In the genomic region with DNA sequence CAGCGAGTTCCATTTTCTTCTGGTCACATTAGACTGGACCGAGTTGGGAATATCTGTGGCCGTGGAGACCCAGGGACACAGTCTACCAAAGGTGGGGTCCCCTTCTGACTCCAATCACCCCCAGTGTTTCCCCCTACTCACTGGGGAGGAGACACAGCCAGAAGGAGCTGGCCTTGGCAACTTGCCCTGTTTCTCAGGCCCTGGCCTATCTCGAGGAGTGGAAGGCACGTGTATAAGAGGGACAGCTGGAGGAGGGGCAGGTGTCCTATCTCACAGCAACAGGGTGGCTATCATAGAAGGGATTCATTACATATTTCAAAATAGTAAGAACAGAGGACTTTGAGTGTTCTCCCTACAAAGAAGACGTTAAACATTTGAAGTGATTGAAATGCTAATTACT, we compare ENCODE assay signal across 17 mouse cellular contexts. TPM values are rescaled to one million over a fixed set of nuclear protein-coding genes. Genes with fewer than 3 reads are reported as not detected.
"Had no signal": no experiment of that assay in that cellular context is flagged by ENCODE, and none has a peak within 500 bp of the region (broad histone marks: within the 10 kb centered on the region; RNA-seq: fewer than 3 reads in every experiment).

No protein-coding gene starts in this region.

- ATAC-seq: inflammation-experienced regulatory T-cells, adult 6 months; intestine, postnatal 0 days; liver, postnatal 0 days had no signal

- H3K4me3 ChIP-seq: layer of hippocampus, adult 2 months; liver, embryonic 13.5 days; neural tube, embryonic 13.5 days had no signal

- H3K27me3 ChIP-seq: liver, embryonic 13.5 days had no signal

- H3K9ac ChIP-seq: liver, embryonic 13.5 days; liver, postnatal 0 days; neural tube, embryonic 13.5 days had no signal

- H3K4me1 ChIP-seq: liver, embryonic 13.5 days had no signal

- H3K4me2 ChIP-seq: liver, embryonic 13.5 days; neural tube, embryonic 13.5 days had no signal

- H3K9me3 ChIP-seq: liver, embryonic 13.5 days; neural tube, embryonic 13.5 days had no signal

- H3K27ac ChIP-seq: kidney, postnatal 0 days; layer of hippocampus, adult 2 months; liver, embryonic 13.5 days; neural tube, embryonic 13.5 days had no signal

- DNase-seq: kidney, adult 8-10 months; kidney, postnatal 4 days; liver; liver, embryonic 13.5 days; liver, postnatal 0 days; lung, postnatal 36 days; midbrain, embryonic 14.5 days; retina, postnatal 1 day; right cerebral cortex, postnatal 4 days; spleen, adult 18-20 months; thymus, postnatal 36 days had no signal

- H3K36me3 ChIP-seq: liver, embryonic 13.5 days; neural tube, embryonic 13.5 days had no signal

RNA-seq across cellular contexts. Expression of a gene that starts 49.2 kb away (rescaled TPM):
- polyA plus RNA-seq: inflammation-experienced regulatory T-cells, adult 6 months; thymus, postnatal 0 days had no signal
